Mouse (Mus musculus) frontal cortex, postnatal 10 days (tissue): Measurements from ENCODE around the gene Tenm3.

Experiments
- DNase-seq, 2 experiments: peaks; one replicate each; pipeline ENCODE4 v3.0.0; 2022; ENCODE audit warnings: low spot score in 2 of 2, mixed read lengths in 1 of 2

Gene Tenm3

GRCm38 (mm10) chr8:48279360-48279759, 564.4 kb downstream of the Tenm3 start:
- no peak for DNase-seq

- DNase-seq = no peak
Observed at GRCm38 (mm10) chr8:48277986-48278635, 565.6 kb downstream of the Tenm3 start.

GRCm38 (mm10) chr8:48275066-48275465, 568.7 kb downstream of the Tenm3 start:
- no peak for DNase-seq

GRCm38 (mm10) chr8:48274566-48274965, 569.2 kb downstream of the Tenm3 start:
- no peak for DNase-seq

GRCm38 (mm10) chr8:48268638-48269037, 575.1 kb downstream of the Tenm3 start:
- no peak for DNase-seq

GRCm38 (mm10) chr8:48260265-48260664, 583.5 kb downstream of the Tenm3 start:
- DNase-seq = no peak

GRCm38 (mm10) chr8:48259832-48260231, 583.9 kb downstream of the Tenm3 start:
- no peak for DNase-seq

- DNase-seq = no peak
Observed at GRCm38 (mm10) chr8:48243876-48244275, 599.9 kb downstream of the Tenm3 start.

GRCm38 (mm10) chr8:48240917-48241531, 602.7 kb downstream of the Tenm3 start:
- no peak for DNase-seq

- no peak for DNase-seq
Observed at GRCm38 (mm10) chr8:48236968-48237367, 606.8 kb downstream of the Tenm3 start.

GRCm38 (mm10) chr8:48232927-48233326, 610.8 kb downstream of the Tenm3 start:
- DNase-seq = no peak

GRCm38 (mm10) chr8:48231882-48232281, 611.9 kb downstream of the Tenm3 start:
- no peak for DNase-seq

GRCm38 (mm10) chr8:48231389-48231788, 612.4 kb downstream of the Tenm3 start:
- no peak for DNase-seq

- DNase-seq = no peak
Observed at GRCm38 (mm10) chr8:48228676-48229075, 615.1 kb downstream of the Tenm3 start.

GRCm38 (mm10) chr8:48224753-48225152, 619.0 kb downstream of the Tenm3 start:
- no peak for DNase-seq

GRCm38 (mm10) chr8:48222429-48222769, 621.4 kb downstream of the Tenm3 start:
- DNase-seq = peak; percentile 57 to 84

- DNase-seq = no peak
Observed at GRCm38 (mm10) chr8:48221724-48222428, 621.9 kb downstream of the Tenm3 start.

GRCm38 (mm10) chr8:48221304-48221703, 622.4 kb downstream of the Tenm3 start:
- DNase-seq = no peak

- no peak for DNase-seq
Observed at GRCm38 (mm10) chr8:48220529-48221181, 623.1 kb downstream of the Tenm3 start.

- peak; percentile 49 to 56 for DNase-seq
Observed at GRCm38 (mm10) chr8:48215071-48215501, 628.7 kb downstream of the Tenm3 start.

GRCm38 (mm10) chr8:48214386-48214785, 629.4 kb downstream of the Tenm3 start:
- no peak for DNase-seq

GRCm38 (mm10) chr8:48211931-48212330, 631.8 kb downstream of the Tenm3 start:
- no peak for DNase-seq
